Mouse (Mus musculus) C2C12 (cell line): Measurements from ENCODE around the gene Tcte2.

Experiments used
- CEBPB ChIP-seq: IDR thresholded peaks from one replicate; pipeline ENCODE4 v1.6.1; 2011; ENCODE audit warnings: low read depth, mild to moderate bottlenecking, control low read depth, moderate library complexity
- CTCF ChIP-seq: IDR thresholded peaks from one replicate; pipeline ENCODE4 v1.5.1; 2011; ENCODE audit not compliant: control insufficient read depth, insufficient read depth, insufficient read length
- MAX ChIP-seq: IDR thresholded peaks from one replicate; pipeline ENCODE4 v1.6.1; 2011; ENCODE audit warnings: mild to moderate bottlenecking, control low read depth
- USF1 ChIP-seq: IDR thresholded peaks from one replicate; pipeline ENCODE4 v1.6.1; 2011; ENCODE audit warnings: low read depth, mild to moderate bottlenecking, control low read depth, moderate library complexity

DNA sequence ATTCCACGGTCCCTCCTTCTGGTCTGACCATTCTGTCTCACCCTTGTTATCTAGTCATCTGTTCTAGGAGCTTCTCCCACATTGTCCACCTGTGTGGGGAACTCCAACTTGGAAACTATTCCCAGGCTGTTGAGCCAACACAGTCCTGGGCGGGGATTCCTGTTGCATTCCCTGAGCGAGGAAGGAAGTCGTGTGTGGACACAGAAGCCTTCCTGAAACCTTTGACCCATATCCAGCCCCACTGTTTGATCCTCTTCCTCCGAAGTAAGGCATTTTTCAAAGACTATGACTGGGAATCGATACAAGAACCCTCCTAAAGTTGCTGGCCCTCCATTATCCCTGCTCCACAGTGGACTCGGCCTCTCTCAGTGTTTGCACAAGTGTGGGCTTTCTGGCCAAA is 61.9 kb downstream of the Tcte2 start:
- no peak for TF ChIP-seq USF1
- TF ChIP-seq CEBPB = no peak
- no peak for TF ChIP-seq CTCF
- TF ChIP-seq MAX = no peak
